Mouse (Mus musculus) bone marrow macrophage, adult 2 months (primary cell): ENCODE data around the gene Gba.

ENCODE experiments used
- CTCF ChIP-seq: IDR thresholded peaks from 2 replicates; pipeline ENCODE4 v1.5.1; 2012; ENCODE audit warnings: low read depth, mild to moderate bottlenecking, low read length, moderate library complexity
- POLR2A ChIP-seq: IDR thresholded peaks from 2 replicates; pipeline ENCODE4 v1.6.1; 2012; ENCODE audit warnings: mild to moderate bottlenecking, low read depth, low read length, borderline replicate concordance

DNA sequence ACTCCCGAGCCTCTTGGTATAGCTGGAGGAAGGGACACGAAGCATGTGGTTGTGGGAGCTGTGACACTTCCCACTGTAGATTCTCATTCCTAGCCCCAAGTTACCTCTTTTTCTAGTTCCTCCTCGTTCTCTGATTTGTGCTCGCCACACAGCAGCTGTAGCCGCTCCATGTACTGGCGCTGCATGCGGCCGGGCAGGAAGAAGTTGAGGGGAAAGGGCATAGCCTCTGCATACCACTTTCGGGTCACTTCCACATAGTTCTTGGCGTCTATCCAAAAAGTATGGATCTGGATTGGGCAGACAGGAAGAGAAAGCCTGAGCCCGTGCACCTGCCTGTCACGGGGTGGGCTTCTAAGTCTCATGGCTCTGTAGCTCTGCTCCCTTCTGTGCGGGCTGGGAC is 7.4 kb downstream of the Gba start:
- TF ChIP-seq CTCF (no peak), POLR2A (no peak)
